Mouse (Mus musculus) myocyte (in vitro differentiated cells): ENCODE measurements around the gene Kif22.

Experiments used
- CEBPB ChIP-seq: IDR thresholded peaks from 2 replicates; pipeline ENCODE4 v1.6.1; 2011; ENCODE audit warnings: mild to moderate bottlenecking, moderate library complexity; ENCODE audit not compliant: poor library complexity, insufficient read depth, severe bottlenecking
- E2F4 ChIP-seq: IDR thresholded peaks from one replicate; pipeline ENCODE4 v1.6.1; 2011; ENCODE audit warnings: mild to moderate bottlenecking, control low read depth, moderate library complexity; ENCODE audit not compliant: insufficient read depth
- MAX ChIP-seq: IDR thresholded peaks from one replicate; pipeline ENCODE4 v1.6.1; 2011; ENCODE audit warnings: low read depth, mild to moderate bottlenecking, control low read depth
- MYOD1 ChIP-seq, 3 experiments: IDR thresholded peaks; one replicate each; pipeline ENCODE4 v1.6.1; 2011; ENCODE audit warnings: control low read depth in 2 of 3, low read depth in 2 of 3, mild to moderate bottlenecking in 2 of 3, moderate library complexity in 1 of 3; ENCODE audit not compliant: insufficient read length in 2 of 3, control insufficient read depth in 1 of 3
- MYOG ChIP-seq, 3 experiments: IDR thresholded peaks; one replicate each; pipeline ENCODE4 v1.6.1; 2011; ENCODE audit warnings: control low read depth in 2 of 3, low read depth in 2 of 3, mild to moderate bottlenecking in 2 of 3; ENCODE audit not compliant: insufficient read length in 2 of 3, control insufficient read depth in 1 of 3, insufficient read depth in 1 of 3
- POLR2A ChIP-seq: IDR thresholded peaks from one replicate; pipeline ENCODE4 v1.6.1; 2011; ENCODE audit warnings: low read depth, mild to moderate bottlenecking, control low read depth, moderate library complexity; ENCODE audit not compliant: insufficient read length
- POLR2AphosphoS2 ChIP-seq: IDR thresholded peaks from one replicate; pipeline ENCODE4 v1.6.1; 2011; ENCODE audit warnings: low read depth, control low read depth; ENCODE audit not compliant: insufficient read length
- REST ChIP-seq: IDR thresholded peaks from one replicate; pipeline ENCODE4 v1.6.1; 2011; ENCODE audit warnings: mild to moderate bottlenecking, control low read depth, moderate library complexity; ENCODE audit not compliant: insufficient read depth, insufficient read length
- SRF ChIP-seq: IDR thresholded peaks from one replicate; pipeline ENCODE4 v1.6.1; 2011; ENCODE audit warnings: low read depth; ENCODE audit not compliant: control insufficient read depth, insufficient read length
- TCF12 ChIP-seq: IDR thresholded peaks from one replicate; pipeline ENCODE4 v1.6.1; 2011; ENCODE audit warnings: mild to moderate bottlenecking, control low read depth; ENCODE audit not compliant: poor library complexity, insufficient read depth, severe bottlenecking
- TCF3 ChIP-seq: IDR thresholded peaks from one replicate; pipeline ENCODE4 v1.6.1; 2011; ENCODE audit warnings: low read depth, control low read depth; ENCODE audit not compliant: insufficient read length
- USF1 ChIP-seq: IDR thresholded peaks from one replicate; pipeline ENCODE4 v1.6.1; 2011; ENCODE audit warnings: low read depth, mild to moderate bottlenecking, control low read depth, moderate library complexity

- TF ChIP-seq POLR2A (no peak), MYOD1 (IDR thresholded peaks at IDR 0.05; ENCODE audit: control insufficient read depth in 1 of 3, insufficient read length in 2 of 3, low read depth in 2 of 3) (peak in 2 of 3 experiments; percentile 56 to 69), SRF (no peak), USF1 (no peak), MAX (no peak), MYOG (IDR thresholded peaks at IDR 0.05; ENCODE audit: control insufficient read depth in 1 of 3, insufficient read depth in 1 of 3, insufficient read length in 2 of 3, low read depth in 2 of 3) (no peak), TCF12 (no peak), POLR2AphosphoS2 (no peak), E2F4 (no peak), TCF3 (no peak), REST (no peak), CEBPB (no peak)
Observed at GRCm38 (mm10) chr7:127004122-127004875, 38.0 kb downstream of the Kif22 start.
